Mouse (Mus musculus) forebrain, embryonic 14.5 days (tissue): Measurements from ENCODE around the gene Ms4a15. TPM values are rescaled to one million over a fixed set of nuclear protein-coding genes. Genes with fewer than 3 reads are reported as not detected.

Experiments used
- ATAC-seq: fragments of 200-750 bp; cut with Nextera tagmentation; 2 replicates; pipeline ENCODE4 v1.8.0; 2017; ENCODE audit warnings: mild to moderate bottlenecking, moderate library complexity
- DNase-seq: peaks from one replicate; pipeline ENCODE4 v3.0.0-alpha.2; 2015; ENCODE audit warnings: low spot score
- H3K27ac ChIP-seq: fragments of 300-500 bp; sonication (generic); 2 replicates; pipeline ENCODE4 v1.5.1; 2014; ENCODE audit warnings: low read depth, mild to moderate bottlenecking, control low read depth, low read length, moderate library complexity
- H3K27me3 ChIP-seq: fragments of 300-500 bp; sonication (generic); replicated peaks from 2 replicates; pipeline ENCODE4 v1.6.1; 2014; ENCODE audit warnings: low read length, control low read depth, mixed read lengths; ENCODE audit not compliant: control insufficient read depth, insufficient read depth
- H3K36me3 ChIP-seq: fragments of 300-500 bp; sonication (generic); 2 replicates; pipeline ENCODE4 v1.6.1; 2014; ENCODE audit warnings: low read length, control low read depth; ENCODE audit not compliant: control insufficient read depth, insufficient read depth
- H3K4me1 ChIP-seq: fragments of 300-500 bp; sonication (generic); 2 replicates; pipeline ENCODE4 v1.6.1; 2014; ENCODE audit warnings: antibody characterized with exemption, low read length, control low read depth; ENCODE audit not compliant: control insufficient read depth, insufficient read depth
- H3K4me2 ChIP-seq: fragments of 300-500 bp; sonication (generic); 2 replicates; pipeline ENCODE4 v1.6.1; 2014; ENCODE audit warnings: mild to moderate bottlenecking, control low read depth, low read length
- H3K4me3 ChIP-seq: fragments of 300-500 bp; sonication (generic); 2 replicates; pipeline ENCODE4 v1.5.1; 2014; ENCODE audit warnings: low read depth, low read length, control low read depth
- H3K9ac ChIP-seq: fragments of 300-500 bp; sonication (generic); 2 replicates; pipeline ENCODE4 v1.6.1; 2014; ENCODE audit warnings: mild to moderate bottlenecking, low read length, control low read depth, moderate library complexity
- H3K9me3 ChIP-seq: fragments of 300-500 bp; sonication (generic); replicated peaks from 2 replicates; pipeline ENCODE4 v1.6.1; 2016; ENCODE audit warnings: low read length, control low read depth, mixed read lengths; ENCODE audit not compliant: control insufficient read depth
- WGBS: fragments of 180-500 bp; shearing (Covaris S2); extraction: QIAGEN DNeasy Blood & Tissue Kit; methylation state at CpG from one replicate; pipeline ENCODE4 v1.1.7; 2014; 5-methylcytosine and 5-hydroxymethylcytosine counted together
- polyA plus RNA-seq: library from polyadenylated mRNA; unstranded; fragments of >200 nt; fragmentation: Nextera tagmentation; extraction: Ambion mirVana; gene quantifications from 2 replicates; pipeline ENCODE4 v1.2.1, GENCODE M21; 2014

Ms4a15 gene
- polyA plus RNA-seq: 0.25 TPM in 1 of 2 replicates, not detected in the other

DNA sequence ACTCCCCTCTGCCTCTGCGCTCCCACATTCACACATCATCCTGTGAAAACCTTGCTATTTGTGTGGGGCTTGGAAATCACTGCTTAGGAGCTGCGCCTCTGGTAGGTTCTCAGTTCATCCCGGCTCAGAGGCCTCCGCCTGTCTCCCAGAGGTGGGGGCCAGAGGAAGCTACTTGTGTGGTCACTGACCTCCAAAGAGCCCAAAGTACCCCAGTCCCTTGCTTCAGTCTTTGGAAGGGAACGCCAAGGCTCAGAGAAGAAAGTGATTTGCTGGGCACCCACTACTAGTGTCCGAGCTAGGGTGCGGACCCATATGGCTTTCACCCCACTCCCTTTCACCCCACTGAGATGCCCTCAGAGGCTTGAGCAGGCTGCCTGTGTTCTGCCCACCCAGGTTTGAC, at the start of gene Ms4a15:
Ms4a15 (minus strand) TSS at position 101 of the 400 bp plus-strand sequence.
- H3K9me3 ChIP-seq: no peaks in the 10 kb centered on the region

GRCm38 (mm10) chr19:11037570-11037969, 44.5 kb upstream of the Ms4a15 start:
- ATAC-seq (no peak), DNase-seq (no peak)
- H3K27me3 ChIP-seq: no peaks in the 10 kb centered on the region
- no peaks in the 10 kb centered on the region for H3K4me1 ChIP-seq
- H3K9ac ChIP-seq: no peak overlapping the region
- H3K9me3 ChIP-seq: no peaks in the 10 kb centered on the region
- no peak overlapping the region for H3K4me2 ChIP-seq
- H3K36me3 ChIP-seq: no peaks in the 10 kb centered on the region
- H3K27ac ChIP-seq: no peak overlapping the region
- H3K4me3 ChIP-seq: no peak overlapping the region

More for the DNA sequence above, at the start of gene Ms4a15:
- ATAC-seq (no peak), DNase-seq (no peak)
- Histone ChIP-seq H3K4me3 (no peak within 1 kb of the TSS), H3K27me3 (no peaks in the 10 kb centered on the region), H3K4me1 (no peaks in the 10 kb centered on the region), H3K4me2 (no peak within 1 kb of the TSS), H3K27ac (no peak within 1 kb of the TSS), H3K9ac (no peak within 1 kb of the TSS), H3K36me3 (no peaks in the 10 kb centered on the region)
- 89% methylated on average over 7 of the region's 7 CpGs for WGBS

GRCm38 (mm10) chr19:11022382-11022781, 29.3 kb upstream of the Ms4a15 start:
- ATAC-seq (no peak), DNase-seq (no peak)
- no peak overlapping the region for H3K27ac ChIP-seq
- H3K4me2 ChIP-seq: no peak overlapping the region
- no peaks in the 10 kb centered on the region for H3K9me3 ChIP-seq
- H3K9ac ChIP-seq: no peak overlapping the region
- H3K36me3 ChIP-seq: no peaks in the 10 kb centered on the region
- no peaks in the 10 kb centered on the region for H3K4me1 ChIP-seq
- no peaks in the 10 kb centered on the region for H3K27me3 ChIP-seq
- H3K4me3 ChIP-seq: no peak overlapping the region

DNA sequence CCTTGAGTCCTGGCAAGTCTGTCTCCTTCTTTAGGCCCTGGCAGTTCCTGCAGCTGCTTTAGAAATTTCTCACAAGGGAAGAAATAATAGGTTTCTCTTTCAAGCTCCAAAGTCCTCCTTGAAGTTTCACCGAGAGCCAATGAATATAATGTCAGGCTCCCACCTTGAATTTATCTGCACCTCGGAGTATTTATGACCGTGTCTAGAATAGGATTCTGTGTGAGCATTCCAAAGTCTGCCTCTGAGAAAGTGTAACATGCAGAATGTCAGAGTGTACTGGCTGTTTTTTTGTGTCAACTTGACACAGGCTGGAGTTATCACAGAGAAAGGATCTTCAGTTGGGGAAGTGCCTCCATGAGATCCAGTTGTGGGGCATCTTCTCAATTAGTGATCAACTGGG, 24.8 kb upstream of the Ms4a15 start, which contains the start of gene Ms4a18:
Ms4a18 (minus strand) TSS at position 141 of the 400 bp plus-strand sequence.
- H3K4me1 ChIP-seq: no peaks in the 10 kb centered on the region
- no peaks in the 10 kb centered on the region for H3K27me3 ChIP-seq
- H3K4me2 ChIP-seq: no peak within 1 kb of the TSS
- H3K27ac ChIP-seq: no peak within 1 kb of the TSS
- WGBS: 87% methylated on average over 3 of the region's 3 CpGs
- no peak within 1 kb of the TSS for H3K9ac ChIP-seq
- H3K9me3 ChIP-seq: no peaks in the 10 kb centered on the region
- no peak for ATAC-seq
- H3K4me3 ChIP-seq: no peak within 1 kb of the TSS
- no peak for DNase-seq
- H3K36me3 ChIP-seq: no peaks in the 10 kb centered on the region

- DNase-seq (no peak), ATAC-seq (no peak)
- Histone ChIP-seq H3K36me3 (no peaks in the 10 kb centered on the region), H3K9me3 (no peaks in the 10 kb centered on the region), H3K4me2 (no peak overlapping the region), H3K9ac (no peak overlapping the region), H3K27ac (no peak overlapping the region), H3K27me3 (no peaks in the 10 kb centered on the region), H3K4me3 (no peak overlapping the region), H3K4me1 (no peaks in the 10 kb centered on the region)
- WGBS: 64% methylated on average over 2 of the region's 2 CpGs
These were observed 24.2 kb upstream of the Ms4a15 start for GRCm38 (mm10) chr19:11017251-11017650.

DNA sequence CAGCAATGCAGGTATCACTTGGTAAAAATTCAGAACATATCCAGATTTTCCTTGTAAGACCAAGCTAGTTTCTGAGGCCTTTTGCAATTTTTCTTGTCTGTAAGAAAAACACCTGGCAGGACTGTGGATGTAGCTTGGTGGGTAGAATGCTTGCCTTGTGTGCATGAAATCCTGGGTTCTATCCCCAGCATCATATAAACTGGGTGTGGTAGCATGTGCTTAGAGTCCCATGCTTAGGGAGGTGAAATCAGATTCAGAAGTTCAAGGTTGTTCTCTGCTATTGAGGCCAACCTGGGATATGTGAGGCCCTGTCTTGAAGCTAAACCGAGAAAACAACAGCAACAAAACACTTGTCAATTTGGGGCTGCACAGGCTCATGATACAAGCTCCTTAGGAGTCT, 22.9 kb upstream of the Ms4a15 start:
- H3K9ac ChIP-seq: no peak overlapping the region
- WGBS: 88% methylated on average over 1 of the region's 1 CpGs
- no peak for ATAC-seq
- no peaks in the 10 kb centered on the region for H3K4me1 ChIP-seq
- H3K27me3 ChIP-seq: no peaks in the 10 kb centered on the region
- no peaks in the 10 kb centered on the region for H3K36me3 ChIP-seq
- H3K9me3 ChIP-seq: no peaks in the 10 kb centered on the region
- no peak overlapping the region for H3K4me2 ChIP-seq
- no peak overlapping the region for H3K4me3 ChIP-seq
- H3K27ac ChIP-seq: no peak overlapping the region
- no peak for DNase-seq

DNA sequence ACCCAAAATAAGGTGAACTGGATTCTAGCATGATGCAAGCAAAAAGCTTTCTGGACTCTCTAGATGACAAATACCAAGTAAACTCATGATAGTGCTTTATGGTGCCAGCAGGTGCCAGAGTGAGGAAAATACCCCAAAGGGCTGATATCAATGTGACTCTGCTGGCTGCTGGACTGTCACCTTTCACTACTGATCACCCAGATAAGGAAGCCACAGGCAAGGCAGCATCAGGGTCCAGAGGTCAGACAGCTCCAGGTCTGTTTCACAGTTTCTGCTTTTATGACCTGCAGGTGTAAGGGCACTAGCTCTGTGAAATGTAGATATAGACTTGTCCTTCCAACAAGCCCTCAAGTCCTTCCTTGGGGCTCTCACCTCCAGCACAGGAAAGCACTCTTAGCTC, 22.4 kb upstream of the Ms4a15 start:
- Histone ChIP-seq H3K27ac (no peak overlapping the region), H3K4me2 (no peak overlapping the region), H3K9ac (no peak overlapping the region), H3K4me3 (no peak overlapping the region), H3K36me3 (no peaks in the 10 kb centered on the region), H3K9me3 (no peaks in the 10 kb centered on the region), H3K27me3 (no peaks in the 10 kb centered on the region), H3K4me1 (no peaks in the 10 kb centered on the region)
- DNase-seq (no peak), ATAC-seq (no peak)

DNA sequence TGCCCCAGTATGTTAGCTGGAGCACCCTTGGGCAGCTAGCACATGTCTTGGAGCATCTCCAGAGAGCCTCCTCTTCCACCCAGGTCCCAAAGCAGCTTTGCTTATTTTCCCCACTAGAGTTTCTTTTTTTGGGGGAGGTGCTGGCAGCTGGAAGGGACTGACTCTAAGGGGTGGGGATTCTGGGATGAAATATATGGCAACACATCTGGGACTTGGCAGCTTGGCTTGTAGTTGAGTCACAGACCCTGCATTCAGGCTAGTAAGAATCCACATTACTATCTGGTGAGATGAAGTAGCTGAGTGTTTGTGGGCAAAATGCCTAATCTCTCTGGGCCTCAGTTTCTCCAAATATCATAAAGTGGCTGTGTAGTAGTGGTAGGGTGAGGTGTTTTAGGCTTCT, 1.1 kb downstream of the Ms4a15 start:
- Histone ChIP-seq H3K4me2 (no peak overlapping the region), H3K9me3 (no peaks in the 10 kb centered on the region), H3K27ac (no peak overlapping the region), H3K4me3 (no peak overlapping the region), H3K4me1 (no peaks in the 10 kb centered on the region), H3K9ac (no peak overlapping the region), H3K27me3 (no peaks in the 10 kb centered on the region), H3K36me3 (no peaks in the 10 kb centered on the region)
- ATAC-seq (no peak), DNase-seq (no peak)

- DNase-seq: no peak
- no peak for ATAC-seq
- WGBS: 48% methylated on average over 1 of the region's 1 CpGs
- Histone ChIP-seq H3K4me3 (no peak overlapping the region), H3K27ac (no peak overlapping the region), H3K9me3 (no peaks in the 10 kb centered on the region), H3K36me3 (no peaks in the 10 kb centered on the region), H3K9ac (no peak overlapping the region), H3K4me2 (no peak overlapping the region), H3K4me1 (no peaks in the 10 kb centered on the region), H3K27me3 (no peaks in the 10 kb centered on the region)
These were observed 2.3 kb downstream of the Ms4a15 start for GRCm38 (mm10) chr19:10990751-10991150.
